Mouse (Mus musculus) lung, postnatal 36 days (tissue): Measurements from ENCODE around the gene Olfr55.
"Not testable (repeated sequence)": the region's sequence is repeated elsewhere in the genome, so short reads cannot be mapped to it uniquely, and the experiment has no call there.

Experiments
- DNase-seq: peaks from one replicate; pipeline ENCODE4 v3.0.0; 2022; ENCODE audit warnings: mixed read lengths

Olfr55 gene

GRCm38 (mm10) chr17:33168147-33168546 is at the start of gene Olfr55:
Olfr55 (plus strand) TSS chr17:33168447.
- DNase-seq, result not testable (repeated sequence)

DNA sequence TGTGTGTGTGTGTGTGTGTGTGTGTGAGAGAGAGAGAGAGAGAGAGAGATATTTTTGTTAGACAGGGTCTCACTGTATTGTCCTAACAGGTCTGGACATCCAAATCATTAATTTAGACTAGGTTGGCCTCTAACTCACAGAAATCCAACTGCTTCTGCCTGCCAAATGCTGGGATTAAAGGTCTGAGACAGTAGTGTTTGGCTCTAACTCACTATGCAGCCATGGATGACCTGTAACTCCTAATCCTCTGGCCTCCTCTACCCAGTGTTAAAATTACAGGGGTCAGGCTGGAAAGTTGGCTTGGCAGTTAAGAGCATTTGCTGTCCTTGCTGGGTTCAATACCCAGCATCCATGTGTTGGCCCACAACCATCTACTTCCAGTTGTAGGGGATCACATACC is 43.7 kb upstream of the Olfr55 start:
- no peak for DNase-seq

- no peak for DNase-seq
Measured at GRCm38 (mm10) chr17:33126257-33126656, 42.0 kb upstream of the Olfr55 start.

GRCm38 (mm10) chr17:33139261-33139820 is 28.9 kb upstream of the Olfr55 start, which contains the start of gene Morc2b:
Morc2b (minus strand) TSS chr17:33139683.
- no peak for DNase-seq

DNA sequence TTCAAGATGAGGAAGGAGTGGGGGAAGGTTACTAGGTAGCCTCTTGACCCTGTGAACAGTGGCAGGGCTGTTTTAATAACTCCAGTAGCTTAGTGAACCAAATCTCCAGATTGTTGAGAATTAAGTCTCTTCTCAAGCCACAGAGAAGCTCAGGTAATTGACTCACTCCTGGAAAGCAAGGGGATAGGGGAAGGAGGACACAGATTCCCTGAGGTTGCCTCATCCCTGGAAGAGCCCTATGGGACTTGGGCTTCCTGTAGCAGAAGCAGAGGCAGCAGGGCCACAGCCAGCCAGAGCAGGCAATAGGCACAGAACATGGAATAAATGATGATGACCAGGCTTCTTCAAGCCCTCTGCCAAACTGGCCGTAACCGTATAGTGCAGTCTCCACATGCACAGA is 22.8 kb downstream of the Olfr55 start, which contains the start of gene Olfr239:
Gene Olfr239 (plus strand): TSS at position 301 of the 400 bp plus-strand sequence.
- not testable (repeated sequence) for DNase-seq

- no peak for DNase-seq
Measured at GRCm38 (mm10) chr17:33221590-33221989, 53.3 kb downstream of the Olfr55 start, which contains the start of gene Olfr1564. Olfr1564 (minus strand) TSS chr17:33221690.
